ENCODE assay signal across 8 mouse cellular contexts in the genomic region with DNA sequence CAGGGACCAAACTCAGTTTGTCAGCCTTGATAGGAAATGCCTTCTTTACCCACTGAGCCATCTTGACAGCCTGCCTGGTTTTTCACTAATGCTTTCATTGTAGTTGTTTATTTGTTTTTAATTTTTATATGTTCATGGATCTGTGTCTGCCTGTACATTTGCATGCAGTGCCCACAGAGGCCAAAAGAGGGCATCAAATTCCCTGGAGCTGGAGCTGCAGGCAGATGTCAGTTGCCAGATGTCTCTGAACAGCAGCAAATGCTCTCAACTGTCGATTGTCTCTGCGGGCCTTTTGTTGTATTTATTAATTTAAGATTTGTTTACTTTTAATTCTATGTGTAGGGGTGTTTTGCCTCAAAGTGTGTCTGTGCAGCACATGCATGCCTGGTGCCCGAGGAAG. TPM values are rescaled to one million over a fixed set of nuclear protein-coding genes. Genes with fewer than 3 reads are reported as not detected.
A peak's percentile ranks its signal among the peaks of the same experiment; 100 is the strongest.
DNase-seq lines count a peak whose midpoint lies in the region; ATAC-seq lines count a peak whose summit lies in the region.

No protein-coding gene starts in this region.

- no peak overlapping the region for H3K4me2 ChIP-seq in kidney, embryonic 14.5 days (replicated peaks; ENCODE audit: low read depth, low read length)

- H3K4me1 ChIP-seq in kidney, embryonic 14.5 days (ENCODE audit: control insufficient read depth, insufficient read depth, low read length): no peaks in the 10 kb centered on the region

- 58% methylated on average over 3 of the region's 3 CpGs for WGBS in kidney, embryonic 14.5 days

- intact Hi-C loops in left cerebral cortex, postnatal 4 days (cut with DNase I): loop anchor here (10.0 kb wide), 1 partner anchor 185 kb away; the partner anchor contains the start of gene Rps13

- no peak overlapping the region for H3K9ac ChIP-seq in kidney, embryonic 14.5 days (ENCODE audit: low read depth, low read length)

- DNase-seq in CD4-positive, CD25-positive, alpha-beta regulatory T cell, adult 2 months (ENCODE audit: low read depth, low spot score): peak; percentile 43
- peak; percentile 38 for DNase-seq in kidney, postnatal 10 days
- DNase-seq in adipocyte (ENCODE audit: low spot score): peak; percentile 12
- DNase-seq in lung, postnatal 4 days: peak; percentile 31 to 38
- DNase-seq in right cerebral cortex, adult 2 months (ENCODE audit: low spot score in 2 of 2): no peak
- no peak for DNase-seq in left cerebral cortex, postnatal 4 days

- peaks cover 16% of the 10 kb centered on the region for H3K36me3 ChIP-seq in kidney, embryonic 14.5 days (ENCODE audit: control insufficient read depth, insufficient read depth, low read length)

- no peak overlapping the region for H3K27ac ChIP-seq in kidney, embryonic 14.5 days (ENCODE audit: low read depth, low read length)

- ATAC-seq in CD4-positive, CD25-positive, alpha-beta regulatory T cell, adult 4 months: no peak
- no peak for ATAC-seq in kidney, embryonic 14.5 days (ENCODE audit: low FRiP score, low TSS enrichment)

- no peaks in the 10 kb centered on the region for H3K27me3 ChIP-seq in kidney, embryonic 14.5 days (ENCODE audit: control insufficient read depth, insufficient read depth, low read length)

- no peak overlapping the region for H3K4me3 ChIP-seq in kidney, embryonic 14.5 days (ENCODE audit: low read length)

- no peaks in the 10 kb centered on the region for H3K9me3 ChIP-seq in kidney, embryonic 14.5 days (ENCODE audit: control insufficient read depth, low read length)

RNA-seq across cellular contexts. Expression of gene Nucb2, which starts 15.6 kb away (rescaled TPM):
- polyA plus RNA-seq in CD4-positive, CD25-positive, alpha-beta regulatory T cell, adult 4 months (2017; shearing (Covaris generic)): 10 to 100 TPM; 21.0 to 24.4 TPM
- 17.5 and 19.2 TPM in 2 replicates for polyA plus RNA-seq in kidney, embryonic 14.5 days (2014; fragmentation: Nextera tagmentation; extraction: Ambion mirVana)
- 10 to 100 TPM; 38.6 to 43.5 TPM for total RNA-seq in left cerebral cortex, postnatal 4 days (2021)

Comparison
In these comparisons a context has a peak if more than half of its experiments do, and no peak if none do; other contexts are left out.
1. DNase-seq: peak in CD4-positive, CD25-positive, alpha-beta regulatory T cell, adult 2 months (single experiment), kidney, postnatal 10 days (single experiment), adipocyte (single experiment) and lung, postnatal 4 days (2 of 2); none in right cerebral cortex, adult 2 months (0 of 2) and left cerebral cortex, postnatal 4 days (single experiment).